Mouse (Mus musculus) 3T3-L1 (cell line): ENCODE results near the gene Nudt17.

Source experiments
- DNase-seq: peaks from one replicate; pipeline ENCODE4 v3.0.0-alpha.2; 2015; ENCODE audit warnings: low read depth, low spot score

Nudt17 gene

DNA sequence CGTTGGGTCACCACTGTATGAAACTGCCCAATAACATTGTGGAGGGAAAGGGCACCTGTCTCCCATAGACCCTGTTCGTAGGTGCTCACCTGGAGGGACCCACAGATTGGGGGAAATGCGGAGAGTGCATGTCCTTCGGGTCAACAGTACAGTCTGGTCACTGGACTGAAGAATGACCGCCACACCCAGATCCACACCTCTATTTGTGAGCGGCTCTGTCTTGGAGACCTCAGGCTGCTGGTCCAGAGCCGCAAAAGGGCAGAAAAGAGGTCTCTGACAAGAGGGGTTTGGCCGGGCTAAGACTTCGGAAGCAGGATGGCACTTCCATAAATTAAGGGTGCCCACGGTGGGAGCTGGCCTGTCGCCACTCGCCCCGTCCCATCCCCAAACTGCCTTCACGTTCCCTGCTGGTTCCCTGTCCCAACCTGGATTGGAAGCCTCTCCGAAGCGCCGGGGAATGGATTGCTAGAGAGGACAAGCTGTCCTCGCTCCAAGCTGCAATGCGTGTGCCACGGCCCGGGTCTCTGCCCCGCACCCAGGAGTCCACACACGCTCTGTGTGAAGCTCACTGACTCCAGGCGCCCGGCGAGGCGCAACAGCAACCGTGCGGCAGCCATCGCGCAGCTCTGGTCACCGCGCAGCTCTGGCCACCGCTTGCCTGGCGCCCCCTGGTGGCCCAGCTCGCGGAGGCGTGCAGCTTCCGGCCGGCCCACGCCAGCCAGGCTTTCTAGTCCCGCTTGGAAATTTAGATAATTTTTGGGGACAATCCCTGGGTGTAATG is at the start of gene Nudt17:
Gene Nudt17 (minus strand): TSS at position 660 of the 781 bp plus-strand sequence.
- peak; percentile 75 for DNase-seq

DNA sequence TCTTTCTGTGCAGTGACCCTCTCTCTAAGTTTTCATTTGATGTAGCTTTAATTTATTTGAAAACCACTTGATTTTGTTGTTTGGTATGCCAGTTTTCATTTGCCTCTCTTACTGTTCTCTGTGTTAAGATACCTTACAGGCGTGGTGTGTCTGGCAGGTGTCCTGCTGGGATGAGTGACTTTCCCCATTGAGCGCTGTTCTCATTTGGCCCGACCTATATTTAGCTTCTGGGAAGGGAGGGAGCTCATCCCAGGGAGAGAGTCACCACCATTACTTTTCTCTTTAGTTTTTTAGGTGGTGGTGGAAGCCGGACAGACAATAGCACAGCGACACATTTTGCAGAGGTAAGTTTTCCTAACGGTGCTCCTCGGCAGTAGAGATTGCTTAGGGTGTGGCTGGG is 49.3 kb upstream of the Nudt17 start:
- DNase-seq = no peak

DNA sequence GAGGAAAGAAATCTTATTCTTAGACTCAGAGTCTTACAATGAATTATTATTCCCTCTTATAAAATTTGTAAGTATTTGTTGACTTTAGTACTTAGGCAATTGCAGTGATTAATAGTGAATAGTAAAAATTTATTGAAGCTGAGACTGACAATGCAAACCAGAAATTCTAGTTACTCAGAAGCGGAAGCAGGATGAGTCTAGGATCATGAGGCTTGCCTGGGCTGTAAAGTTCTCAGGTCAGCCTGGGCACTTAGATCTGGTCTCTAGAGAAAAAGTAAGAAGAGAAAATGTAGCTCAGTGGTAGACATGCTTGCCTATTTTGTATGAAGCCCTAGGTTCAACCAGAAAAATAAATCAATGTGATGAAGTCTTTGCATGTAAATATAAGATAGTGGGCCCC is 47.6 kb upstream of the Nudt17 start:
- no peak for DNase-seq

GRCm38 (mm10) chr3:96746829-96747228 is 38.5 kb upstream of the Nudt17 start:
- DNase-seq = no peak

- DNase-seq = peak; percentile 63
Measured at GRCm38 (mm10) chr3:96744348-96744747, 36.0 kb upstream of the Nudt17 start.

GRCm38 (mm10) chr3:96740279-96740678 is 31.9 kb upstream of the Nudt17 start:
- DNase-seq = peak; percentile 67

GRCm38 (mm10) chr3:96737995-96738394 is 29.6 kb upstream of the Nudt17 start:
- peak; percentile 71 for DNase-seq

GRCm38 (mm10) chr3:96737013-96737740 is 28.8 kb upstream of the Nudt17 start:
- DNase-seq = peak; percentile 30

DNA sequence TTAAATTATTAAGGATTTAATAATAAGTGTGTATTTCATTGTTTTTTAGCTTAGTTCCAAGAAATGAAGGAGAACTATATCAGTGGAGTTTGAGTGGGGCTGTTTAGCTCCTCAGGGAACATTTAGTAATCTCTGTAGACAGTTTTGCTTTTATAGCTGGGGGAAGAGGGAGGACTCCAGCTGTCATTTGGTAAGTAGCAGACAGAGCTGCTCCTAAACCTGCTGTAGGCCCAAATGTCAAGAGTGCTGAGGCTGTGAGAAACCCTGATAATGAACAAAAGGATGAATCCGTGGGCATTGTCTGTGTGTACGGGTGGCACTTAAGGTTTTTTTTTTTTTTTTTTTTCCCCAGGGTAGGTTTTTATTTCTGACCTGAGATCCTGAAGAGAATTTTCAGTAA is 26.8 kb upstream of the Nudt17 start:
- DNase-seq = no peak

DNA sequence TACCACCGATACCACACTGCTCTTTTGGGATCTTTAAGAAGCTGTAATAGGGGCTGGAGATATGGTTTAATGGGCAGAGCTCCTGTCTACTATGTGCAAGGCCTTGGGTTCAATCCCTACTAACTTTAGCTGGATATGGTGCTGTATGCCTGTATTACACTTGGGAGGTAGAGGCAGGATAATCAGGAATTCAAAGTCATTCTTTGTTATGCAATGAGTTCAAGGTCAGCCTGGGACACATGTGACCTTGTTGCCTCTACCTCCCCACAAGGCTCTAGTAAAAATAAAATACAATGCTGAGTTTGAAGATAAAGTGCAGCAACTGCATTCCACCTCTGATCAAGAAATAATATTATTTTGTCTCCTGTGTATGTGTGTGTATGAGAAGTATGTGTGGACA is 25.6 kb upstream of the Nudt17 start:
- DNase-seq = no peak

GRCm38 (mm10) chr3:96730785-96731184 is 22.4 kb upstream of the Nudt17 start:
- DNase-seq = no peak

DNA sequence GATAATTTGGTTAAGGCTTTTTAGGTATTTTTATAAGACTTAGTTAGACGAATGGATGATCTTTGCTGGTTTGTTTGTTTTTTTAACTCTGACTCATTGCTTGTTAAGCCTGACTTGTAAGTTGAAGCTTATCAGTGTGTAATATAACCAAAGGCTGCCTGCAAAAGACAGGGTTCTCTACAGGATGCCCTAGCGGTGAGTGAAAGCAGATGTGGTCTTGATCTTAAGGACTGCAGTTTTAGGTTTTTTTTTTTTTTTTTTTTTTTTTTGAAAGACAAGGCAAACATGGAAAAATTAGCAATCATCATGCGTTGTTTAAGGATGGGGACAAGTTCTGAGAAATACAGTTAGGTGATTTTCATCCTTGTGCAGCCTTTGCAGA is 21.0 kb upstream of the Nudt17 start:
- DNase-seq = peak; percentile 93

GRCm38 (mm10) chr3:96728634-96729402 is 20.5 kb upstream of the Nudt17 start:
- peak; percentile 75 for DNase-seq

- peak; percentile 68 for DNase-seq
Measured at GRCm38 (mm10) chr3:96727828-96728633, 19.7 kb upstream of the Nudt17 start.

DNA sequence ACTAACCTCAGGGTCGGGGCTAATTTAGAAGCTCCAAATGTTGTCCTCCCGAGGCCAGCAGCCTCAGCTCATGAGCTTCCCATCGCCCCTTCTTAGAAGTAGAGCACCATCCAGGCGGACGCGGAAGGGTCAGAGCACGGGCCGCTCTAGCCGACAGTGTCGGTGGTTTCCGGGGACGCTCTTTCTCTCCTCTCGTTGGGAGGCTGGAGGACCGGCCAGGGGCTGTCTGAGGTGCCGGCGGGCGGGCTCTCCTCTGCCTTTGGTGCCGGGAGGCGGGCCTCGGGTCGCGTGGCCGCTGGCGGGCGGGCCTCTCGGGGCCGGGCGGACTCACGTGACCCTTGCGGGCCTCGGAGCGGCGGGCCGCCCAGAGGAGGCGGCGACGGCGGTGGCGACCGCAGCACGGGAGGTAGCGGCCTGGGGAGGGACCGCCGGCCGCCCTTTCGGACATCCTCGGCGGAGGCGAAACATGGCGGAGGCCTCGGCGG is 19.0 kb upstream of the Nudt17 start, which contains the start of the genes Polr3c and Rnf115:
Gene Polr3c (minus strand): TSS at position 286 of the 485 bp plus-strand sequence.
Gene Rnf115 (plus strand): TSS at position 322 of the 485 bp plus-strand sequence.
- DNase-seq = peak; percentile 96

DNA sequence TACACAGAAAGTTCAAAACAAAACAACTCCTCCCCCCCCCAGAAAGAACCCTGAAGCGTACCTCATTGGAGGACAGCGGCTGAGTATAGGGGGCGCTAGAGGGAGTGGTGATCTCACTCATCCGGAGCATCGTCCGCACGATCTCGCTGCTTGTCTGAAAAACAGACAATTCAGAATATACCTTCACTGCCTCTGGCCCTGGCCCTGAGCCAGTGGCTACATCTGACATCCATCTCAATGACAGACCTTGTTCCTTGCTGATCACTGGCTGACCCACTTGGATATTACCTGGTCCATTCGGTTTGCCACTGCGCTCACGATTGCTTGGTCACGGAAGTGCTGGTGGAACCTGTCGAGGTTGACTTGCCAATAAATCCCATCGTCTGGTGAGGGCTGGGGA is 10.8 kb upstream of the Nudt17 start:
- DNase-seq = peak; percentile 47

DNA sequence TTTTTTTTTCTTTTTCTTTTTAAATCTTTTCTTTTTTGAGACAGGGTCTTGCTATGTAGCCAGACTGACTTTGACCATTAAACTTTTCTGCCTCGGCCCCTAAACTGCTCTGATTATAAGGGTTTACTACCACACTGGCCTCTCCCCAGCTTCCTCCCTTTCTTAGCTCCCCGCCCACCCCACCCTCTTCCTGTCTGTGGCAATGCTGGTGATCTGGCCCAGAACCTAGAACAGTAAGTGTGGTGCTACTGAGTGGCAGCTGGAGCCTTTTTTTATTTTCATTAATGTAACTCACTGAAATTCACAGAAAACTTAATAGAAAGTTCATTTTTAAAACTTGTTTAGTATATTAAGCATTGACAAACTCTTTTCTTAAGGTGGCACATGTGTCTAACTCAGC is 7.5 kb upstream of the Nudt17 start:
- no peak for DNase-seq

DNA sequence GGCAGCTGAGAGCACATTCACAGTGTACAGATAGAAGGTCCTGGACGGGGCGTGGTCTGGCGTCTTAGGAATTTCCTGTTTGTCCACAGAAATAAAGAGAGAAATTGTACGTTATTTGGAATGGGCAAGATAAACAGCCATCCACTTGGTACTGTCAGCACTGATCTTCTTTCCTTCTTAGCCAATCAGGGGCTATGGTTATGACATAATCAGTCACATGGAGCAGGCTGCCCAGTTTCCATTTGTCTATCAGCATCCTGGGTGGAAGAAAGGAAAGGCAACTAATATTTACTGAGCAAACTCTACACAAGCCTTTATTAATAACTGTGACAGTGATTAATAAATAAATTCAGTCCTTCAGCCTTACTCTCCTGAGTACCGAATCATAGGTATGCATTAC is 5.9 kb upstream of the Nudt17 start:
- DNase-seq = peak; percentile 26

DNA sequence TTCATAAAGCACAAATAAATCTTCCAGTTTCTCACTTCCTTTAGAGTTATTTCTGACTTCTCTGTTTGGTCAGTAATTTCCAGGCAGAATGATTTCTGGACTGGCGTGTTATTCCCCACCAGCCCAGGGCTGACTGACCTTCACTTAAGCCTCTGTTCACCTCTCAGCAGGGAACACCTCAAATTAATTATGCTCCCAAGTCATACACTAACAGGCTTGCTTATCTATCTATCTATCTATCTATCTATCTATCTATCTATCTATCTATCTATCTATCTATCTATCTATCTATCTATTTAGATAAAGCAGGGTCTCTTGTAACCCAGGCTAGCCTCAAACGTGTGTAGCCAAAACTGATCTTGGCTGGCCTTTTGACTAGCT is 312 bp upstream of the Nudt17 start:
- DNase-seq = no peak

GRCm38 (mm10) chr3:96706984-96707383 is 1.4 kb downstream of the Nudt17 start:
- DNase-seq = no peak

DNA sequence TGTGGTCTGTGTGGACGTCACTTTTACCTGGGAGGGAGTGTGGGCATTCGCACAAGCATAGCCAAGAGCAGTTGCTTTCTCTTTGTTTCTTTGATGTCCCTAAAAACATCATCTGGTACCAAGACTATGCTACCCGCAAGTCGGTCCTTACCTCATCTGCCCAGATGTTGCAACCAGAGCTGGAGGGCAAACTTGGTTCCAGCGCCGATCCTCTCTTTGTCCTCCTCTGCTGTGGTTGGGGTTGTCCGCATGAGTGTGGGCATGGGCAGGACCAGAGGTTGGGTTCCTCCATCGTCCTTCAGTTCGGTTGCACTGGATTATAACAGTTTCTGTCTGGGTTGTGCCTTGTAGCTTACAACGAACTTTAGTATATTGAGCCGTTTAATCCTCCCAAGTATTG is 2.1 kb downstream of the Nudt17 start:
- no peak for DNase-seq
